Mouse (Mus musculus) liver, embryonic 14.5 days (tissue): ENCODE measurements around the gene Esam. TPM values are rescaled to one million over a fixed set of nuclear protein-coding genes. Genes with fewer than 3 reads are reported as not detected.

Source experiments
- ATAC-seq: fragments of 200-750 bp; cut with Nextera tagmentation; 2 replicates; pipeline ENCODE4 v1.8.0; 2017; ENCODE audit warnings: moderate number of reproducible peaks, mild to moderate bottlenecking, moderate library complexity; ENCODE audit not compliant: insufficient read depth
- DNase-seq, 3 experiments: peaks; one replicate each; pipeline ENCODE4 v3.0.0-alpha.2; 2012 to 2013; ENCODE audit warnings: low read depth in 3 of 3, low spot score in 3 of 3
- H3K27ac ChIP-seq: fragments of 300-500 bp; sonication (generic); 2 replicates; pipeline ENCODE4 v1.5.1; 2014; ENCODE audit warnings: moderate library complexity, mild to moderate bottlenecking, control low read depth, inconsistent platforms
- H3K27me3 ChIP-seq: fragments of 300-500 bp; sonication (generic); 2 replicates; pipeline ENCODE4 v1.6.1; 2014; ENCODE audit warnings: mild to moderate bottlenecking, low read length, moderate library complexity; ENCODE audit not compliant: control insufficient read depth, insufficient read depth
- H3K36me3 ChIP-seq: fragments of 300-500 bp; sonication (generic); replicated peaks from 2 replicates; pipeline ENCODE4 v1.6.1; 2014; ENCODE audit warnings: low read depth; ENCODE audit not compliant: control insufficient read depth, insufficient read depth
- H3K4me1 ChIP-seq, 2 experiments: fragments of 200-500 bp in 1 of 2; fragments of 300-500 bp in 1 of 2; sonication (generic) in 1 of 2; replicated peaks; 2 replicates each; pipeline ENCODE4 v1.6.1; 2012 to 2014; ENCODE audit warnings: antibody characterized with exemption in 1 of 2, inconsistent platforms in 1 of 2, low read length in 1 of 2; ENCODE audit not compliant: control insufficient read depth in 2 of 2, insufficient read depth in 2 of 2
- H3K4me2 ChIP-seq: fragments of 300-500 bp; sonication (generic); 2 replicates; pipeline ENCODE4 v1.6.1; 2014; ENCODE audit warnings: low read depth, mild to moderate bottlenecking, control low read depth, moderate library complexity
- H3K4me3 ChIP-seq, 2 experiments: fragments of 200-500 bp in 1 of 2; fragments of 300-500 bp in 1 of 2; sonication (generic) in 1 of 2; 2 replicates each; pipeline ENCODE4 v1.5.1; 2012 to 2014; ENCODE audit warnings: low read depth in 2 of 2, low read length in 2 of 2, mild to moderate bottlenecking in 2 of 2, control low read depth in 1 of 2, inconsistent platforms in 1 of 2, moderate library complexity in 1 of 2; ENCODE audit not compliant: insufficient read depth in 1 of 2
- H3K9ac ChIP-seq: fragments of 300-500 bp; sonication (generic); replicated peaks from 2 replicates; pipeline ENCODE4 v1.6.1; 2014; ENCODE audit warnings: mild to moderate bottlenecking, control low read depth, moderate library complexity
- H3K9me3 ChIP-seq: fragments of 300-500 bp; sonication (generic); 2 replicates; pipeline ENCODE4 v1.6.1; 2016; ENCODE audit warnings: low read length, mixed read lengths; ENCODE audit not compliant: control insufficient read depth
- CTCF ChIP-seq: IDR thresholded peaks from 2 replicates; pipeline ENCODE4 v1.5.1; 2016; ENCODE audit warnings: antibody characterized with exemption, low read depth, control low read depth
- EP300 ChIP-seq: IDR thresholded peaks from 2 replicates; pipeline ENCODE4 v1.6.1; 2016; ENCODE audit warnings: antibody characterized with exemption, low read depth
- WGBS: fragments of 180-500 bp; shearing (Covaris S2); extraction: QIAGEN DNeasy Blood & Tissue Kit; methylation state at CpG from one replicate; pipeline ENCODE4 v1.1.7; 2014; ENCODE audit not compliant: insufficient replicate concordance; 5-methylcytosine and 5-hydroxymethylcytosine counted together
- polyA plus RNA-seq, 2 experiments: library from polyadenylated mRNA; depleted of rRNA in 1 of 2; stranded (reverse) in 1 of 2; unstranded in 1 of 2; fragments of >200 nt; fragmentation: Nextera tagmentation in 1 of 2; extraction: Ambion mirVana in 1 of 2; gene quantifications; 2 replicates each; pipeline versions ENCODE4 v1.2.1 to v1.2.3; 2012 to 2014

The Esam gene
- polyA plus RNA-seq, 2 experiments, result 7.3 to 9.9 TPM

DNA sequence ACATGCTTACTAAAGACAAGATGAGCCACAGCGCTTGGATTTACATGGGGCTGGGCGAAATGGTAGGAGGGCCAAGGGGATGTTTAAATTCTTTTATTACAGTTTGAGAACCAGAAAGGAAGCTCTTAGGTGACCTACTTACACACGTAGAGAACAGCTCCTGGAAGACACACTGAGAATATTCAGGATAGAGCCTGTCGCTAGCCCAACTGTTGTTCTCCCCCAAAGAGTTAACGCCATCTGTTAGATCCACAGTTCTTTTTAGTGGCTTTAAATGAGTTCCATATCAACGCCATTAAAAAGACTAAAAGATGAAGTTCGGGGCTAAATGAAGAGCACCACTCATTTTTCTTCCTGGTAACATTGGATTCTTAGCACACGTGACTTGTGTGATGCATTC is 8.9 kb upstream of the Esam start:
- ATAC-seq (no peak), DNase-seq (no peak)
- no peaks in the 10 kb centered on the region for H3K36me3 ChIP-seq
- H3K4me1 ChIP-seq, result peaks cover 6 to 10% of the 10 kb centered on the region in 2 experiments
- H3K27me3 ChIP-seq, result no peaks in the 10 kb centered on the region
- no peak for TF ChIP-seq CTCF
- no peak overlapping the region for H3K9ac ChIP-seq
- no peak overlapping the region for H3K27ac ChIP-seq
- 76% methylated on average over 8 of the region's 8 CpGs for WGBS
- no peaks in the 10 kb centered on the region for H3K9me3 ChIP-seq
- no peak overlapping the region for H3K4me3 ChIP-seq
- H3K4me2 ChIP-seq, result no peak overlapping the region

DNA sequence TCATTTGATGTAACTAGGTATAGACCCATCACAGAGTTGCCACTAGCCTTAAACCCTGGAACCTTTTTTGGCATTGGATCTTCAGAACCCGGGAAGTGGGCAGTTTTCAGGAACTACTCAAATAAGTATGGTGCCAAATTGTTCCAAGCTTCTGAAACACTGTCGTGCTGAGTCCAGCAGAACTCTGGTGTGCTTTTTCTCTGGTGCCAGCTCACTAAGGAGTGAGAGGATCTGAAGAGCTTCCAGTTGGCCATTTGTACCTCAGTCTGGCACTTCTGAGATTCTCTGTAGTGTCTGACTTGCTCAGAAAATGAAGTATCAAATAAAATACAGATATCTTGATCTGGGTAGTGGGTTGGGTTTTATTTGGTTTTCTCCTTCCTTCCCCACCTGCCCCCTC is 7.9 kb upstream of the Esam start:
- no peak overlapping the region for H3K27ac ChIP-seq
- TF ChIP-seq EP300, result no peak
- no peak for TF ChIP-seq CTCF
- DNase-seq (no peak), ATAC-seq (no peak)
- H3K27me3 ChIP-seq, result no peaks in the 10 kb centered on the region
- H3K9me3 ChIP-seq, result no peaks in the 10 kb centered on the region
- H3K4me1 ChIP-seq, result peaks cover 6 to 10% of the 10 kb centered on the region in 2 experiments
- H3K4me3 ChIP-seq, result no peak overlapping the region
- H3K4me2 ChIP-seq, result no peak overlapping the region
- no peaks in the 10 kb centered on the region for H3K36me3 ChIP-seq
- H3K9ac ChIP-seq, result no peak overlapping the region
- whole genome bisulfite sequencing, result 71% methylated on average over 2 of the region's 2 CpGs

DNA sequence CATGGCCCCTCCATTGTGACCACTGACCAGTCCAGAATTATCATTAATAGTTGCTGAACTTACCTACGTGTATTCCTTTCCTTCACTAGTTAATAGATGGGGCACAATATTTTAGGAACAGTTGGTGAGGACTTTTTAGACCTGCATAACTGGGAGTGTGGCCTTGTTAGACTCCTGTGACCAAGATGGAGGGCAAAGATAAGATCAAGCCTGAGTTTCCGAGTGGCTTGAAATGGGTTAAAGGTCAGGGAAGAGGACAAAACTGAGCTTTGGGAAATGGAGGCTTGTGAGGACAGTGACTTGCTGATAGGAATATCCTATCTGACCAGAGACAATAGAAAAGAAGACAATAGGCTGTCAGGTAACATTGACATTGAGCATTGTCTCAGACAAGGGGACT is 2.4 kb upstream of the Esam start:
- TF ChIP-seq CTCF (no peak), EP300 (no peak)
- H3K4me3 ChIP-seq, result no peak overlapping the region
- no peak overlapping the region for H3K9ac ChIP-seq
- no peak for ATAC-seq
- no peak for DNase-seq
- H3K9me3 ChIP-seq, result no peaks in the 10 kb centered on the region
- no peak overlapping the region for H3K27ac ChIP-seq
- 0 out of 4 replicates have a peak, but pooled peaks cover 0 to 2% of the 10 kb centered on the region in 2 experiments for H3K4me1 ChIP-seq
- H3K27me3 ChIP-seq, result peaks cover 39% of the 10 kb centered on the region
- no peaks in the 10 kb centered on the region for H3K36me3 ChIP-seq
- 61% methylated on average over 2 of the region's 2 CpGs for WGBS
- no peak overlapping the region for H3K4me2 ChIP-seq

DNA sequence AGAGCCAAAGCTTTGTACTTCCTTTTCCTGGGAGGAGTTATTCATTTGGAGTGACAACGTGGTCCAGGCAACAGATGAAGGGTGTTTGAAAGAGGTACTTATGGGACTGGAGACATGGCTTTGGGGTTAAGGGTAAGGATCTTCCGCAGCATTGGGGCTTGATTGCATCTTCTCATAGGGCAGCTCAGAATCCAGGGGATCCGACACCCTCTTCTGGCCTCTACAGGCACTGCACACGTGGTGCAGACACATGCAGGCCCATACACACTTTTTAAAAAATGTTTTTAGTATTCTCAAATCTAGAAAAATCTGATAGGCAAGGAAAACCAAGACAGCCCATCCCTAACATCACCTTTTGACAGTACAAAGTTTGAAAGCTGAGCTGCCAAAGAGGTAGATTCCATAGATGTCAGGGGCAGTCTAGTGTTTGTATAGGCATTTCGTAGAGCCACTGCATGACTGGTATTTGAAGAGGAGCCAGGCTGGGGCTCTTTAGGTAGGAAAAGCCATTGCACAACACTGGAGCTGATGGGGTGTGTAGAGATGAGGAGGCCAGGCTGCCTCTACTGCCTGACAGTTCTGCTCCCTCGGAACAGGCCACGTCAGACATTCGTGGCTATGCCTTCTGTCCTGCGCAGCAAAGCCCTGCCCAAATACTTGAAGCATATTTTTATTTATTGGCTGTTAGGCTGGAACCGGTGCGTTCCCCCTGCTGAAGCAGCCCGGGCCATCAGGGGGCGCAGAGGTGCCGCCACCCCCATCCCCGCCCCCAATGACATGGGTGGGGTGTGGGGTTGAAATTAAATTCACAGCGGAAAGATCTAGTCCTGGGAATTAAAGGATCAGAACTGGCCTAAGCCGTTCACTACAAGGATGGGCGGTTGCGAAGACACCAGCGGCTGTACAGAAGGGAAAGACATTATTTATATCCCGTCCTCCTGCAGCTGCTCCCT is 1.2 kb upstream of the Esam start:
- TF ChIP-seq CTCF (peak; percentile 49), EP300 (no peak)
- peaks cover 50% of the 10 kb centered on the region for H3K27me3 ChIP-seq
- no peak for DNase-seq

DNA sequence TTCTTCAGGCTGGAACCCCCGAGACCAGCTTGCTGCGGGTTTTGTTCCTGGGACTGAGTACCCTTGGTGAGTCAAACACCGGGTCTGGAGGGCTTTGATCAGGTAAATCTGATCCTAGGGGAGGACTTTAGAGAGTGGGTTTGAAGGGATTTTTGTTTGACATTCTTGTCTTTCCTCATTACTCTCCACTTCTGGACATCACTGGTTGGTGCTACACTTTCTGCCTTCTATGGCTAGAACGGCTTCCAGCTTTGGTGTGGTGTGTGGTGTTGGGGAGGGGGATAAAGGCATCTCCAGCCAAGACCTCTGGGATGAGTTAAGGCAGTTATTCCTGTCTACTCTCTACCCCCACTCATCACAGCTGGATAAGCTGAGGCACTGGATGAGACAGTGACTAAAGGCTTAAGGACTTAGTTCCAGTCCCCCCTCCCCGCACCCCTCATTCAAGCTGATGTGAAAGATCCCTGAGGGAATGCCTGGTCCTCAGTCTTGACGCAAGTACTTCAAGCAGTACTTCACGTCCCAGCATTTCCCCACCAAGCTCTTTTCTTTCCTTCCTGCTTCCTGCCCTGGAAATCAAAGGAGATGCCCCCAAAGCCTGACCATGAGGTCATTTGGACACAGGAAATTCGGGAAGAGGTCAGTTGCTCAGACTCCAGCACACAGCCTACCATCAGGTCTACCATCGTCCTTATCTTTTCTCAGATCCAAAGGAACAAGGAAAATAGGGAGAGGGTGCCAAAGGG is 520 bp downstream of the Esam start:
- no peak overlapping the region for H3K9ac ChIP-seq
- H3K4me1 ChIP-seq, result peaks cover 0 to 2% of the 10 kb centered on the region in 2 experiments; a peak in 1 of 4 replicates
- no peak overlapping the region for H3K27ac ChIP-seq
- TF ChIP-seq EP300, result no peak
- TF ChIP-seq CTCF, result no peak
- peak overlapping the region; percentile 19 to 38 for H3K4me3 ChIP-seq
- peaks cover 50% of the 10 kb centered on the region for H3K27me3 ChIP-seq
- no peaks in the 10 kb centered on the region for H3K9me3 ChIP-seq
- no peaks in the 10 kb centered on the region for H3K36me3 ChIP-seq
- peak overlapping the region; percentile 43; the same call in 1 of the 2 replicates for H3K4me2 ChIP-seq
- no peak for DNase-seq
- WGBS, result 14% methylated on average over 9 of the region's 9 CpGs
- no peak for ATAC-seq

More for the DNA sequence above, 1.2 kb upstream of the Esam start:
- Histone ChIP-seq H3K27ac (no peak overlapping the region), H3K4me3 (no peak overlapping the region), H3K9ac (no peak overlapping the region), H3K4me1 (0 out of 4 replicates have a peak, but pooled peaks cover 0 to 2% of the 10 kb centered on the region in 2 experiments), H3K36me3 (no peaks in the 10 kb centered on the region), H3K4me2 (peak overlapping the region; percentile 43), H3K9me3 (no peaks in the 10 kb centered on the region)
- 16% methylated on average over 21 of the region's 21 CpGs for WGBS
- no peak for ATAC-seq
